Comparison of ENCODE assay signal across 8 mouse cellular contexts in the genomic region with DNA sequence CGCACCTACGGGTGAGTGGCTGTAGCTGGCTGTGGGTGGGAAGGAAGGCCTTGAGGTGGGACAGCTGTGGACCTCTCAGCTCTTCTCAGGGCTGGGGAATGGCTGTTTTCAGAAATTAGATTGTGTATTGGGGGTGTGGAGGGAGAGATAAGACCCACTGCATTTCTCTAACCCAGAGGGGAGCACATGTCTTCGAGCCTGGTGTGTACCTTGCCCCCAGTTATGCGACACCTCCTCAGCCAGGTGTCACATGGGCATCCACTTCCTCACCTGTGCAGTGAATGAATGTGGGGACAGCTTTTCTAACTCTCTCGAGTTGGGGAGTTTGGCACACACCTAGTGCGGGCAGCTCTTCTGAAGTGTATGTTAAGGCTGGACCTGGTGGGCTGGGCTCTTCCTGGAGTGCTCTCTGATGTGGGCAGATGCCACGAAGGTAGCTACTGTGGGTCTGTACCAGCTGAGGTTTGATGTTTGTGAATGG. TPM values are rescaled to one million over a fixed set of nuclear protein-coding genes. Genes with fewer than 3 reads are reported as not detected.
A peak's percentile ranks its signal among the peaks of the same experiment; 100 is the strongest.
DNase-seq lines count a peak whose midpoint lies in the region; ATAC-seq and TF ChIP-seq lines count a peak whose summit lies in the region.

No protein-coding gene starts in this region.

- TF ChIP-seq EP300 in liver, postnatal 0 days (IDR thresholded peaks at IDR 0.05; ENCODE audit: low read depth) = no peak

- H3K4me3 ChIP-seq in E14TG2a.4 (replicated peaks; ENCODE audit: low read length) = peak overlapping the region; percentile 95
- peak overlapping the region; percentile 91 for H3K4me3 ChIP-seq in heart, embryonic 16.5 days (ENCODE audit: low read length)
- H3K4me3 ChIP-seq in liver, postnatal 0 days (ENCODE audit: low read depth, low read length) = peak overlapping the region; percentile 93

- H3K9me3 ChIP-seq in E14TG2a.4 (ENCODE audit: low read length) = no peaks in the 10 kb centered on the region
- H3K9me3 ChIP-seq in heart, embryonic 16.5 days (replicated peaks; ENCODE audit: control insufficient read depth, low read length) = no peaks in the 10 kb centered on the region
- no peaks in the 10 kb centered on the region for H3K9me3 ChIP-seq in liver, postnatal 0 days (ENCODE audit: low read length)

- H3K9ac ChIP-seq in heart, embryonic 16.5 days (ENCODE audit: low read length) = peak overlapping the region; percentile 82
- H3K9ac ChIP-seq in liver, postnatal 0 days (replicated peaks) = peak overlapping the region; percentile 86

- H3K27me3 ChIP-seq in E14TG2a.4 (ENCODE audit: insufficient read depth, low read length) = peaks cover 29% of the 10 kb centered on the region
- no peaks in the 10 kb centered on the region for H3K27me3 ChIP-seq in heart, embryonic 16.5 days (ENCODE audit: control insufficient read depth, insufficient read depth, low read length)
- H3K27me3 ChIP-seq in liver, postnatal 0 days (ENCODE audit: insufficient read depth, low read length) = no peaks in the 10 kb centered on the region

- no peak for TF ChIP-seq CTCF in E14TG2a.4 (conservative IDR thresholded peaks at IDR 0.05; ENCODE audit: low read length)
- TF ChIP-seq CTCF in liver, postnatal 0 days (IDR thresholded peaks at IDR 0.05; ENCODE audit: low read depth) = no peak

- H3K27ac ChIP-seq in heart, embryonic 16.5 days (ENCODE audit: low read length) = peak overlapping the region; percentile 80
- H3K27ac ChIP-seq in liver, postnatal 0 days (ENCODE audit: low read depth) = peak overlapping the region; percentile 77

- DNase-seq in CD4-positive, CD25-positive, alpha-beta regulatory T cell, adult 2 months (ENCODE audit: low read depth, low spot score) = peak; percentile 76
- DNase-seq in liver, postnatal 0 days = peak; percentile 23
- no peak for DNase-seq in urinary bladder, postnatal 10 days (ENCODE audit: low spot score)
- DNase-seq in adrenal gland, postnatal 10 days = no peak
- no peak for DNase-seq in kidney, adult 18-20 months

- peaks cover 90% of the 10 kb centered on the region for H3K4me1 ChIP-seq in E14TG2a.4 (replicated peaks; ENCODE audit: low read depth, low read length)
- H3K4me1 ChIP-seq in heart, embryonic 16.5 days (ENCODE audit: control insufficient read depth, insufficient read depth, low read length) = peaks cover 74% of the 10 kb centered on the region
- H3K4me1 ChIP-seq in liver, postnatal 0 days (ENCODE audit: insufficient read depth) = peaks cover 83% of the 10 kb centered on the region

- H3K36me3 ChIP-seq in E14TG2a.4 (ENCODE audit: insufficient read depth, low read length) = peaks cover 61% of the 10 kb centered on the region
- peaks cover 23% of the 10 kb centered on the region; the same call in 1 of the 2 replicates for H3K36me3 ChIP-seq in heart, embryonic 16.5 days (ENCODE audit: control insufficient read depth, insufficient read depth)
- peaks cover 60% of the 10 kb centered on the region for H3K36me3 ChIP-seq in liver, postnatal 0 days (replicated peaks; ENCODE audit: insufficient read depth, low read length)

- 57% methylated on average over 7 of the region's 7 CpGs for WGBS in heart, embryonic 16.5 days
- WGBS in liver, postnatal 0 days (ENCODE audit: insufficient replicate concordance) = 28% methylated on average over 7 of the region's 7 CpGs

- no peak for ATAC-seq in heart, embryonic 16.5 days (replicated peaks; ENCODE audit: extremely low read depth, insufficient read depth, low FRiP score)
- 0 out of 2 replicates have a peak, but pooled peaks have one; percentile 1 for ATAC-seq in liver, postnatal 0 days
- no peak for ATAC-seq in monocyte, adult 5-6 weeks (replicated peaks; ENCODE audit: insufficient number of reproducible peaks, low FRiP score, low TSS enrichment, poor library complexity, severe bottlenecking)

- peak overlapping the region; percentile 91 for H3K4me2 ChIP-seq in heart, embryonic 16.5 days (ENCODE audit: low read depth, low read length)
- peak overlapping the region; percentile 85 for H3K4me2 ChIP-seq in liver, postnatal 0 days (ENCODE audit: low read depth, low read length)

RNA-seq across cellular contexts. Expression of a gene that starts 3.1 kb away (rescaled TPM):
- polyA plus RNA-seq in heart, embryonic 16.5 days (2015; fragmentation: Nextera tagmentation; extraction: Ambion mirVana) = 130 and 146 TPM in 2 replicates
- polyA plus RNA-seq in liver, postnatal 0 days (2015; fragmentation: Nextera tagmentation; extraction: Ambion mirVana) = 124 and 126 TPM in 2 replicates
- 37.6 to 41.8 TPM (median 37.7 TPM) in 3 replicates for total RNA-seq in monocyte, adult 5-6 weeks (2017)
- total RNA-seq in adrenal gland, postnatal 10 days (2021) = 10 to 100 TPM; 25.3 to 39.6 TPM

RNA-seq across cellular contexts. Expression of a gene that starts 23.5 kb away (rescaled TPM):
- 95.8 and 103 TPM in 2 replicates for polyA plus RNA-seq in heart, embryonic 16.5 days (2015; fragmentation: Nextera tagmentation; extraction: Ambion mirVana)
- polyA plus RNA-seq in liver, postnatal 0 days (2015; fragmentation: Nextera tagmentation; extraction: Ambion mirVana) = 40.0 and 41.5 TPM in 2 replicates
- 40.0 to 48.7 TPM (median 46.6 TPM) in 3 replicates for total RNA-seq in monocyte, adult 5-6 weeks (2017)
- 10 to 100 TPM; 51.6 to 54.8 TPM for total RNA-seq in adrenal gland, postnatal 10 days (2021)

RNA-seq across cellular contexts. Expression of a gene that starts 45.9 kb away (rescaled TPM):
- polyA plus RNA-seq in heart, embryonic 16.5 days (2015; fragmentation: Nextera tagmentation; extraction: Ambion mirVana) = 0.69 and 1.6 TPM in 2 replicates
- 0.07 and 0.09 TPM in 2 replicates for polyA plus RNA-seq in liver, postnatal 0 days (2015; fragmentation: Nextera tagmentation; extraction: Ambion mirVana)
- total RNA-seq in monocyte, adult 5-6 weeks (2017) = 2.6 to 8.5 TPM (median 7.4 TPM) in 3 replicates
- not detected for total RNA-seq in adrenal gland, postnatal 10 days (2021)

Comparison
In these comparisons a context has a peak if more than half of its experiments do, and no peak if none do; other contexts are left out.
1. DNase-seq: peak in CD4-positive, CD25-positive, alpha-beta regulatory T cell, adult 2 months (single experiment) and liver, postnatal 0 days (single experiment); none in urinary bladder, postnatal 10 days (single experiment), adrenal gland, postnatal 10 days (single experiment) and kidney, adult 18-20 months (single experiment).
2. Peak in every context shown above with its lines, with median percentiles within 50 percentile points of each other: H3K4me3 ChIP-seq.